Mouse (Mus musculus): ENCODE results near the gene Lamtor3. TPM values are rescaled to one million over a fixed set of nuclear protein-coding genes. Genes with fewer than 3 reads are reported as not detected.
A peak's percentile ranks its signal among the peaks of the same experiment; 100 is the strongest.
"Not testable (repeated sequence)": the region's sequence is repeated elsewhere in the genome, so short reads cannot be mapped to it uniquely, and the experiment has no call there.

Lamtor3 gene
- 10 to 100 TPM; 66.3 to 69.6 TPM for total RNA-seq (2021)

DNA sequence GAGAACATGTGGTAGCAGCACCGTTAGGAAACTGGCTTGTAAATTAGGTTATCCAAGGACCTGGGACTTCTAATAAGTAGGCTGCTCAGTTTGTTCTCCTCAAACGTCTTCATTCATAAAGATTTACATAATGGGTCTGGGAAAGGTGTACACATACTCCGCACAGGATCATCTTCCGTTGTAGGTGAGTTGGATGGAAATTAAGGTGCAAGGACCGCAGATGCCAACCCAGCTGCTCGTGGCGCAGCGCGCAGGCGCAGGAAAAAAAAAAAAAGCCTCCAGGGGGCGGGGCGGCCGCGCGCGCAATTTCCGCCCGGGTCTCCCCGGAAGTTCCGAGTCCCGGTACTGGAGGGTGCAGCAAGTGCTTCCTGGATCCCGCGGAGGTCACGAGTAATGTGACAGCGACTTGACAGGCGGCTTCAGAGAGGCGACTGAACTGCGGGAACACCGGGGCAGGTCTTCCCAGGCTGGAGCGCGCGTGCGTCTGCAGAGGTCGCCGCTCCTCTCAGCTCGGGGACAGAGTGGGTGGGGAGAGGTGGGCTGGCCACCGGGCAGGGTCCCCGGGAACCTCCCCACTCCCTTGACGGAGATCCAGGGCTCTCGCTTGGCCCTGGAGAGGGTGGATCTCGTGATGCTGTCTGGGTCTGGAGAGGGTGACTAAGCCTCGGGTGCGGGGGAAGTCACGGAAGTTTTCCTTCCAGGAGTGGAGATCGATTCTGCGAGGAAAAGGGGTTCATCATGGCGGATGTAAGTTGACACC, at the start of gene Lamtor3:
Lamtor3 (plus strand) TSS at position 335 of the 760 bp plus-strand sequence.
- DNase-seq (ENCODE audit: extremely low spot score in 1 of 2, low spot score in 1 of 2), result peak; percentile 75 to 81

- DNase-seq (ENCODE audit: extremely low spot score in 1 of 2, low spot score in 1 of 2), result no peak
Measured at GRCm38 (mm10) chr3:137869395-137869794, 48.9 kb upstream of the Lamtor3 start.

GRCm38 (mm10) chr3:137879313-137879712, 39.0 kb upstream of the Lamtor3 start:
- no peak for DNase-seq (ENCODE audit: extremely low spot score in 1 of 2, low spot score in 1 of 2)

DNA sequence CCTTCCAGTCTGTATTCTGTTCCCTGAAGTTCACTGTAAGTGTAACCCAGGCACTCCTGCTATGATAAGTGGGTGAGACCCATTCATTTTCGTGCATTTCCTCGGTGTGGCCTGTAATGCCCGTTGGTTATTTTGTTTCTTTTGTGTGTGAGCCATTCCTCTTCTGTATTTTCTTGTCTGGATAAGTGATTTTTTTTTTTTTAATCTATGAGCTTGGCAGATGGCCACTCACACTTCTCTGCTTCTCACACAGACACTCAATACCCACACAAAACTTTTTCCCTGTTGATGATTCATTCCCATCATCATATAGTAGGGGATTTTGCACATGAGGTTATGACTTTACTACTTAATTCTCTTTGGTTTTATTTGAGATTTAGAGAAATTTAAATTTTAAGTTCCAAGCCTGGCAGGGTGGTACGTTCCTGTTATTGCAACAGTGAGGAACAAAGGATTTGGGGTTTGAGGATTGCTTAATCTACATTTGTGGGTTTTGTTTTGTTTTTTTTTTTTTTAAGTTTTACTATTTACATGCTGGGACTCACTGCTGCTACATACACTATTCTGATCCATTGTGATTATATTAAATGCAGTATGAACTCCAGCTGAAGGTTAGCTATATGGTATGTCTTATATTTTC, 38.1 kb upstream of the Lamtor3 start:
- no peak for DNase-seq (ENCODE audit: extremely low spot score in 1 of 2, low spot score in 1 of 2)

DNA sequence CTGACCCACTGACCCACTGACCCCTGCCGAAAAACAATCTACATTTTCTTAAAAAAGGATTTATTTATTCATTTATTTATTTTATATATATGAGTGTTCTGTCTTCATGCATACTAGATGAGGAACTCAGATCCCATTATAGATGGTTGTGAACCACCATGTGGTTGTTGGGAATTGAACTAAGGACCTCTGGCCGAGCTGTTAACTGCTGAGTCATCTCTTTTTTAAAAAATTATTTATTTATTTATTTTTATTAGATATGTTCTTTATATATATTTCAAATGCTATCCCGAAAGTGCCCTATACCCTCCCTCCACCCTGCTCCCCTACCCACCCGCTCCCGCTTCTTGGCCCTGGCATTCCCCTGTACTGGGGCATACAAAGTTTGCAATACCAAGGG, 37.2 kb upstream of the Lamtor3 start:
- no peak for DNase-seq (ENCODE audit: extremely low spot score in 1 of 2, low spot score in 1 of 2)

GRCm38 (mm10) chr3:137887961-137888360, 30.3 kb upstream of the Lamtor3 start:
- no peak for DNase-seq (ENCODE audit: extremely low spot score in 1 of 2, low spot score in 1 of 2)

- DNase-seq (ENCODE audit: extremely low spot score in 1 of 2, low spot score in 1 of 2), result no peak
Measured at GRCm38 (mm10) chr3:137891089-137891488, 27.2 kb upstream of the Lamtor3 start.

DNA sequence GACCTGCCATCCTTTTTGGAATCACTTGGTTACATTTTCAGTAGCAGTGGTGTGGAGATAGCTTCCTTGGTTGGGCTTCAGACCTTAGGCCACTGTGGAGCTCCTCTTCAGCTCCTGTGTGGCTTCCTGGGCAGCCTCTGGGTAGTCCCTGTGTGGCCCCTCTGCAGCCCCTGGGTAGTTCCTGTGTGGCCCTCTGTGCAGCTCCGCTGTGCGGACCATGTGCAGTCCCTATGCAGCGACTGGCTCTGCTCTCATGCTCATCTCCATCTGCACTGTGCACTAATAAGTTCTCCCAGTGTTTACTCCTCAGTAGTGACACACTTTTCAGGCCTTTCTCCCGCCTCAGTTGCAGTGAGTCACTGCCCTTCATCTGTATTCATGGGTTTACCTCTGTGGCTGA, 26.2 kb upstream of the Lamtor3 start:
- DNase-seq (ENCODE audit: extremely low spot score in 1 of 2, low spot score in 1 of 2), result no peak

- no peak for DNase-seq (ENCODE audit: extremely low spot score in 1 of 2, low spot score in 1 of 2)
Measured at GRCm38 (mm10) chr3:137893789-137894188, 24.5 kb upstream of the Lamtor3 start.

GRCm38 (mm10) chr3:137895196-137895595, 23.1 kb upstream of the Lamtor3 start:
- no peak for DNase-seq (ENCODE audit: extremely low spot score in 1 of 2, low spot score in 1 of 2)

DNA sequence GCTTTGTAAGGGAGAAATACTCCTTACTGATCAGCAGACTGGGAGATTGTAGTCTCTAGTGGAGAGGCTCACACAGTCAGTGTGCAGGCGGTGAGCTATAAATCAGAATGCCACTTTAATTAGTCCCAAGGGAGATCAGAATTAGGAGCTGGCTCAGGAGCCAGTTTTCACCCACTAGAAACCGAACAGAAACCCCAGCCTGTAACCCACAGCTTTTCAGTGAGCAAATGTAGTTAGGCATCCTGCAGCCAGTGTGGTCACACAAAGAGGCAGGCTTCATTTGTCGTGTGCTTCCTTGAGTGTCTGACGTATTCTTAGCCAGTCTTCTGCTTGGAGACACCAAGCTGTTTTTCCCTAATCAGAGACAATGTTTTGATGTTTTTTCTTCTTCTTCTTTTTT, 21.9 kb upstream of the Lamtor3 start:
- no peak for DNase-seq (ENCODE audit: extremely low spot score in 1 of 2, low spot score in 1 of 2)

DNA sequence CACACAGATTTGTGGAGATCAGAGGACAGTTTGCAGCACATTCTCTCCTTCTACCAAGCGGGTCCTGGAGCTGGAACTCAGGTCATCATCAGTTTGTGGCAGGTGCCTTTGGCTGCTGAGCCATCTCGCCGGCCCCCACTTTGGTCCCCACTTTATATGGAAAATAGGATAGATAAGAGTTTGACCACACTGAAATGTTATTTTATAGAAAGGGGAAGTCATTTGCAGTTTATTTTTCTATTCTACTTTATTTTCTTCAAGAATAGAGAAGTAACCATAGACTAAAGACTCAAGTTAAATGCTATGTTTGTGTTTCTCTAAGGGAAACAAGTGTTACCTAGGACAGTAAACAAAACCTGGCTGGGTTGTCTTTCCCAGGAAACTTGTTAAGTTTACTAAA, 21.4 kb upstream of the Lamtor3 start:
- no peak for DNase-seq (ENCODE audit: extremely low spot score in 1 of 2, low spot score in 1 of 2)

DNA sequence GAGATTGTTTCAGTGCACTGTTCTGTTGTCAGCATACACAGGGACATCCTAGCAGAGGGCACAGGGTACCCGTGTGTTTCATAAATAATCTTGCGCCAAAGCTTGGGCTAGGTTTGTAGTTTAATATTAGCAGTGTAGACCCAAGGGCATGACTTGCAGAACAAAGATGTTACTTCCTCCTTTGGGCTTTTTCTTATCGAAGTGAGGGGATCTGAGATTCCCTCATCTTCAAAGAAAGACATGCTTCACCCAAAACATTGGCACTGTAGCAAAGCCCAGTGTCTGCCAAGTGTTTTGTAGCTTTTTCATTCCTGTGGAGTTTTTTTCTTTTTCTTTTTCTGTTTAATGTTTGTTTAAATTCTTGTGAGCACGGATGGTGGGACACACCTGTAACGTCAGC, 20.6 kb upstream of the Lamtor3 start:
- no peak for DNase-seq (ENCODE audit: extremely low spot score in 1 of 2, low spot score in 1 of 2)

DNA sequence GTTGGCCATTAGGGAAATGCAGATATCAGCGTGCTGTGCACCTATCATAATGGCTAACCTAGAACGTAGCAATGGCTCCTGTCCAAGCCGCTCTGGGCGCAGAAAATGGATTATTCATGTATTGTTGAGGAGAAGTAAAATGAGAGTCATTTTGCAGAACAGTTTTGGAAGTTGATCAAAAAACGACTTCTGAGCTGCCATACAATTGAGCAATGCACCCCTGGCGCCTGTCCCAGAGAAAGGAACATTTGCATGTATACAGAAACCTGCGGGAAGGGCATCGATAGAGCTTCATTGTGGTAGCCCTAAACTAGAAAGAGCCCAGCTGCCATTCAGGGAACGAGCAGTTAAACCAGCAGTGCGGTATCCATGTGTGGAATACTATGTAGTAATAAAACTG, 18.2 kb upstream of the Lamtor3 start:
- peak in 1 of 2 experiments; percentile 14 for DNase-seq (ENCODE audit: extremely low spot score in 1 of 2, low spot score in 1 of 2)

GRCm38 (mm10) chr3:137913093-137913492, 5.2 kb upstream of the Lamtor3 start:
- DNase-seq (ENCODE audit: extremely low spot score in 1 of 2, low spot score in 1 of 2), result no peak

GRCm38 (mm10) chr3:137914567-137914966, 3.7 kb upstream of the Lamtor3 start:
- not testable (repeated sequence) for DNase-seq (ENCODE audit: extremely low spot score in 1 of 2, low spot score in 1 of 2)

- no peak for DNase-seq (ENCODE audit: extremely low spot score in 1 of 2, low spot score in 1 of 2)
Measured at GRCm38 (mm10) chr3:137917694-137918171, 573 bp upstream of the Lamtor3 start.

GRCm38 (mm10) chr3:137918932-137919311, 616 bp downstream of the Lamtor3 start:
- DNase-seq (ENCODE audit: extremely low spot score in 1 of 2, low spot score in 1 of 2), result no peak

DNA sequence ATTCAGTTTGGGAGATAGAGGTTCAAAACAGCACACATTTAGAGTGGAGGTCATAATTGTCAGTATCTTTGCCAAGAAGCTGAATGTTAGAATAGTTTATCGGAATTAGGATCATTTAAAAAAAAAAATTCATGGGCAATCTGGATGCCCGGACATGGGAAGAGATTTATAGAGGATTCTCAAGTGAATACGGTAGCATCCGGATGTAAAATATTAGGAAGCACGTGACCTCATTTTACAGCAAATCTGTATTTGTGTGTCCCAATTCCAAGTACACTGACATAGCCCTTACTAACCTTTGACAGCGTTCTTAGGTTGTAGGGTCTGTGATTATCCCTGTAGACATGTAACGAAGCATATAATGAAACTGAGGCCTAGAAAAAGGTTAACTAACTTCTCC, 1.1 kb downstream of the Lamtor3 start:
- DNase-seq (ENCODE audit: extremely low spot score in 1 of 2, low spot score in 1 of 2), result no peak

- no peak for DNase-seq (ENCODE audit: extremely low spot score in 1 of 2, low spot score in 1 of 2)
Measured at GRCm38 (mm10) chr3:137920594-137920993, 2.3 kb downstream of the Lamtor3 start.

GRCm38 (mm10) chr3:137927010-137927409, 8.7 kb downstream of the Lamtor3 start:
- DNase-seq (ENCODE audit: extremely low spot score in 1 of 2, low spot score in 1 of 2), result no peak

- DNase-seq (ENCODE audit: extremely low spot score in 1 of 2, low spot score in 1 of 2), result no peak
Measured at GRCm38 (mm10) chr3:137929940-137930339, 11.6 kb downstream of the Lamtor3 start.

Measured in layer of hippocampus, postnatal 25 days (tissue).